Mouse (Mus musculus) urinary bladder, adult 2 months (tissue): ENCODE results near the gene Ankrd13b. TPM values are rescaled to one million over a fixed set of nuclear protein-coding genes. Genes with fewer than 3 reads are reported as not detected.

ENCODE experiments used
- DNase-seq: peaks from one replicate; pipeline ENCODE4 v3.0.0; 2022; ENCODE audit warnings: low spot score
- polyA plus RNA-seq: library from polyadenylated mRNA; depleted of rRNA; stranded (reverse); fragments of >200 nt; gene quantifications from 2 replicates; pipeline ENCODE4 v1.2.3, GENCODE M21; 2012

The Ankrd13b gene
- polyA plus RNA-seq, 1 experiment, result 22.3 TPM

GRCm38 (mm10) chr11:77492311-77492871, 2.9 kb upstream of the Ankrd13b start:
- DNase-seq, result no peak

- no peak for DNase-seq
Measured at GRCm38 (mm10) chr11:77491502-77492291, 2.2 kb upstream of the Ankrd13b start.

- DNase-seq, result peak; percentile 80
Measured at GRCm38 (mm10) chr11:77491123-77491501, 1.6 kb upstream of the Ankrd13b start.

GRCm38 (mm10) chr11:77490451-77490850, 973 bp upstream of the Ankrd13b start:
- no peak for DNase-seq

- no peak for DNase-seq
Measured at GRCm38 (mm10) chr11:77488771-77489581, 502 bp downstream of the Ankrd13b start.

GRCm38 (mm10) chr11:77486798-77487197, 2.7 kb downstream of the Ankrd13b start:
- no peak for DNase-seq

GRCm38 (mm10) chr11:77485229-77485628, 4.2 kb downstream of the Ankrd13b start:
- DNase-seq, result no peak

GRCm38 (mm10) chr11:77483510-77484255, 5.8 kb downstream of the Ankrd13b start:
- no peak for DNase-seq

- no peak for DNase-seq
Measured at GRCm38 (mm10) chr11:77483043-77483442, 6.4 kb downstream of the Ankrd13b start.

- no peak for DNase-seq
Measured at GRCm38 (mm10) chr11:77476895-77477294, 12.6 kb downstream of the Ankrd13b start.

GRCm38 (mm10) chr11:77476216-77476615, 13.3 kb downstream of the Ankrd13b start:
- DNase-seq, result no peak

- no peak for DNase-seq
Measured at GRCm38 (mm10) chr11:77472775-77473174, 16.7 kb downstream of the Ankrd13b start.

GRCm38 (mm10) chr11:77471407-77471806, 18.1 kb downstream of the Ankrd13b start:
- no peak for DNase-seq

- DNase-seq, result no peak
Measured at GRCm38 (mm10) chr11:77468397-77468796, 21.1 kb downstream of the Ankrd13b start.

- peak; percentile 60 for DNase-seq
Measured at GRCm38 (mm10) chr11:77467784-77468183, 21.7 kb downstream of the Ankrd13b start.

GRCm38 (mm10) chr11:77467157-77467556, 22.3 kb downstream of the Ankrd13b start:
- peak; percentile 65 for DNase-seq

GRCm38 (mm10) chr11:77466544-77466943, 22.9 kb downstream of the Ankrd13b start:
- no peak for DNase-seq

GRCm38 (mm10) chr11:77465111-77465510, 24.4 kb downstream of the Ankrd13b start:
- DNase-seq, result no peak

- no peak for DNase-seq
Measured at GRCm38 (mm10) chr11:77464684-77465083, 24.8 kb downstream of the Ankrd13b start.

GRCm38 (mm10) chr11:77463786-77464185, 25.7 kb downstream of the Ankrd13b start:
- DNase-seq, result no peak

- DNase-seq, result no peak
Measured at GRCm38 (mm10) chr11:77463101-77463445, 26.4 kb downstream of the Ankrd13b start.
